In genomic region chr7:18990601-18991295, GRCm38 (mm10) we compare ENCODE assay signal across 8 mouse cellular contexts. TPM values are rescaled to one million over a fixed set of nuclear protein-coding genes. Genes with fewer than 3 reads are reported as not detected.
DNase-seq lines count a peak whose midpoint lies in the region; ATAC-seq lines count a peak whose summit lies in the region.

TSS of gene Mypop (plus strand) at chr7:18991245.

- no peaks in the 10 kb centered on the region; the same call in 1 of the 2 replicates for H3K36me3 ChIP-seq in hindbrain, embryonic 16.5 days (ENCODE audit: control insufficient read depth, insufficient read depth, low read length)
- peaks cover 16% of the 10 kb centered on the region for H3K36me3 ChIP-seq in macrophage (ENCODE audit: inconsistent target)

- peak; percentile 100 for DNase-seq in WW6 (ENCODE audit: low read depth, low spot score)
- peak; percentile 98 to 99 for DNase-seq in cerebellum, postnatal 4 days (ENCODE audit: low spot score in 2 of 2)
- peak; percentile 99 for DNase-seq in gastrocnemius, adult 18-20 months (ENCODE audit: low spot score)
- DNase-seq in left cerebral cortex, adult 18-20 months (ENCODE audit: low spot score in 2 of 2) = peak; percentile 100
- peak; percentile 100 for DNase-seq in right cerebral cortex, adult 18-20 months
- peak; percentile 97 for DNase-seq in urinary bladder, postnatal 10 days (ENCODE audit: low spot score)

- no peaks in the 10 kb centered on the region for H3K27me3 ChIP-seq in hindbrain, embryonic 16.5 days (replicated peaks; ENCODE audit: control insufficient read depth, insufficient read depth, low read length)

- peak within 1 kb of the TSS; percentile 92 for H3K27ac ChIP-seq in hindbrain, embryonic 16.5 days (ENCODE audit: low read depth, low read length)
- no peak within 1 kb of the TSS for H3K27ac ChIP-seq in macrophage

- WGBS in hindbrain, embryonic 16.5 days = under 1% methylated on average over 37 of the region's 37 CpGs
- whole genome bisulfite sequencing in macrophage (ENCODE audit: missing documents) = 2% methylated on average over 34 of the region's 37 CpGs

- ATAC-seq in hindbrain, embryonic 16.5 days = peak; percentile 94

- peak within 1 kb of the TSS; percentile 82 for H3K9ac ChIP-seq in hindbrain, embryonic 16.5 days (ENCODE audit: low read depth, low read length)

- no peaks in the 10 kb centered on the region for H3K79me2 ChIP-seq in macrophage (ENCODE audit: inconsistent target)

- no peaks in the 10 kb centered on the region for H3K9me3 ChIP-seq in hindbrain, embryonic 16.5 days (ENCODE audit: control insufficient read depth, low read length)

- peak within 1 kb of the TSS; percentile 69 for H3K4me3 ChIP-seq in hindbrain, embryonic 16.5 days (ENCODE audit: low read length)
- peak within 1 kb of the TSS; percentile 3; the same call in 1 of the 2 replicates for H3K4me3 ChIP-seq in macrophage (ENCODE audit: inconsistent target)

- peaks cover 23% of the 10 kb centered on the region for H3K4me1 ChIP-seq in hindbrain, embryonic 16.5 days (ENCODE audit: control insufficient read depth, insufficient read depth, low read depth, low read length)

- H3K4me2 ChIP-seq in hindbrain, embryonic 16.5 days (ENCODE audit: low read length) = peak within 1 kb of the TSS; percentile 69

RNA-seq across cellular contexts. Expression of gene Mypop, which starts in this region (rescaled TPM):
- total RNA-seq in gastrocnemius, adult 18-20 months (2021) = 1 to 10 TPM; 8.7 to 8.9 TPM
- 5.8 and 6.3 TPM in 2 replicates for polyA plus RNA-seq in hindbrain, embryonic 16.5 days (2015; fragmentation: Nextera tagmentation; extraction: Ambion mirVana)
- total RNA-seq in left cerebral cortex, adult 18-20 months (2021) = 10 to 100 TPM; 53.8 to 59.5 TPM
- 1 to 10 TPM in 3 of 26 experiments, under 1 TPM in 9, not detected in 14; 0.25 to 2.4 (median 0.69) TPM for total RNA-seq in macrophage (2018; cell fraction: chromatin; rRNA removed)
- under 1 TPM; 0.11 to 0.58 (median 0.24) TPM for total RNA-seq in macrophage (2018; cell fraction: cytosol; rRNA removed)
- total RNA-seq in macrophage (2018; cell fraction: nucleus; rRNA removed) = under 1 TPM in 17 of 26 experiments, not detected in 9; 0.25 to 0.96 (median 0.46) TPM
- 0.25 to 0.49 TPM (median 0.46 TPM) in 3 replicates for polyA plus RNA-seq in macrophage (2018)

Comparison
In these comparisons a context has a peak if more than half of its experiments do, and no peak if none do; other contexts are left out.
1. RNA of gene Mypop (total RNA-seq): 53.8 to 59.5 TPM in left cerebral cortex, adult 18-20 months; 8.7 to 8.9 TPM in gastrocnemius, adult 18-20 months; every median in the first group is over 4 times any median in the second.
2. Peak in every context shown above with its lines, with median percentiles within 50 percentile points of each other: DNase-seq.